Mouse (Mus musculus): ENCODE measurements at regions not wholly inside any gene's neighbourhood (a gene's known extent, or its start where the extent isn't known, plus 50 kb on each side); places are given as distances from the start of the nearest gene placed in this dataset.
A peak's percentile ranks its signal among the peaks of the same experiment; 100 is the strongest.

DNA sequence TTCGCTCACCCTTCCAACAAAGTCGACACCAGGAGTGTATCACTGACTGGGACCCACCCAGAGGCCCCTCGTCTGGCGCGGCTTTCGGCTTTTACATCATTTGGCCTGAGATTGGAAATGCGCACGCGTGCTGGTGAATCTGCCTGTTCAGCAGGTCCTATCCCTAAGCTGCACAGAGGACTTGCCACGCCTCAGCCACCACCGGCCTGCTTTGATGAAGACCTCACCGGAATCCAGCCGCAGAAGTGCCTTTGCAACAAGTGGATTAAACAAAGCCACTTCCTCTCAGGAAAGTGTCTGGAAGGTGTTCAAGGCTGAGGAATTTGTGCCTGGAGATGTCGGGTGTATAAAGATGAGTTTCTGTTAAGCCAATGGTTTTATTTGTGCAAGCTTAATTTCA lies 143.3 kb upstream of the Zc3h12a start:
- peak; percentile 41 for DNase-seq (ENCODE audit: low read depth, low spot score)

DNA sequence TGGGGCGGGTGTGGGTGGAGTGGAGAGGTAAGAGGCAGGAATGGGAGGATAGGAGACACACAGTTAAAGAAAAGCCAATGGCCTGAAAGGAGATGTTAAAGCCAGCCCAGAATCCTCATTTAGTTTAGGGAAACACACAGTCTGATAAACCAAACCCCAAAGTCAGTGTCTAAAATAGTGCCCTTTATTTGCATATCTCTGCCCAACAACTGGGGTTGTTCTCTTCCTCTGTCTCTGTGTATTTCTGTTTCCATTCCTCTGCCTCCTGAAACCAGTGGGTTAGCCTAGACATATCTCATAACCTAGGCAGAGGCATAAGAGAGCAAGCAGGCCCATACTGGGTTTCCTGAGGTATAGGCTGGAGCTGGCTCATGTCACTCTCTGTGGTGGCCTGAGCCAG lies 138.6 kb upstream of the Zc3h12a start:
- DNase-seq (ENCODE audit: low read depth, low spot score): no peak

DNA sequence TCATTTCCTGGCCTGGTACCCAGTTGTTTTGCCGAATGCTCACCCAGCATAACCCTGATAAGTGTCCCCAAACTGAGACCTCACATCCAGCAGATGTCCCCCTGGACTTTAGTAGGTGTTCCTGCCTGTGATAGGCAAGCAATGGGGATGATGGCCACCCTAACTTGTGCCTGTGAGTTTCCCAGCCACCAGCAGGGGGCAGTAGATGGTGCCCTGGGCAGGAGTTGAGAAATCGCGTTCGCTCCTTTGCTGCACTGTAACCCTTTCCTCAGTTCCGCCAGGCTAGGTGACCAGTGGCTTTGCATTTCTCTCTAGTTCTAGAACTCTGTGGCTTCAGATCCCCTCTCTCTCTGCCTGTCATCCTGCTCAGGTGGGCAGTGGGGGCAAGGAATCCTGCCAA lies 137.9 kb upstream of the Zc3h12a start:
- DNase-seq (ENCODE audit: low read depth, low spot score): peak; percentile 80

- no peak for DNase-seq (ENCODE audit: low read depth, low spot score)
Observed at GRCm38 (mm10) chr4:125265065-125265464, 137.4 kb upstream of the Zc3h12a start.

GRCm38 (mm10) chr4:125261547-125261946 lies 133.9 kb upstream of the Zc3h12a start:
- DNase-seq (ENCODE audit: low read depth, low spot score): no peak

DNA sequence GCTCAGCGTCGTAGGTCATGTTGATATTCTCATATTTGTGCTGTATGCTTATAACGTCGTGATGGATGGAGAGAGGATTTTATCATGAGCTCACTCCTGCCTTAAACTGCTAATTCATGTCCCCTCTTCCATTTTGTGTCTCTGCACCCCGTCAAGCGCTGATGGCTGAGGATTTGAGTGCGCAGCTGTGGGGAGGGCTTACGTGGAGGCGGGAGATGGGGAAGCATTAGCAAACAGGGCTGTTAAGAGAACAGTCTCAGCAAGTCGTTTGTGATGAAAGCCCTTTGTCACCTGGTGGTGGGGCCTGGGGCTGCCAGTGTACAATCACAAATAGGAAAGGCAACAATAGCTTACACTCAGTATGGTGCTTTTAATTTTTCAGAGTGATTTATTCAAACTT lies 131.7 kb upstream of the Zc3h12a start:
- no peak for DNase-seq (ENCODE audit: low read depth, low spot score)

GRCm38 (mm10) chr4:125257916-125258315 lies 130.3 kb upstream of the Zc3h12a start:
- DNase-seq (ENCODE audit: low read depth, low spot score): no peak

- peak; percentile 56 for DNase-seq (ENCODE audit: low read depth, low spot score)
Observed at GRCm38 (mm10) chr4:125253161-125253560, 125.5 kb upstream of the Zc3h12a start.

- DNase-seq (ENCODE audit: low read depth, low spot score): no peak
Observed at GRCm38 (mm10) chr4:125252228-125252627, 124.6 kb upstream of the Zc3h12a start.

GRCm38 (mm10) chr4:125249061-125249460 lies 121.4 kb upstream of the Zc3h12a start:
- no peak for DNase-seq (ENCODE audit: low read depth, low spot score)

DNA sequence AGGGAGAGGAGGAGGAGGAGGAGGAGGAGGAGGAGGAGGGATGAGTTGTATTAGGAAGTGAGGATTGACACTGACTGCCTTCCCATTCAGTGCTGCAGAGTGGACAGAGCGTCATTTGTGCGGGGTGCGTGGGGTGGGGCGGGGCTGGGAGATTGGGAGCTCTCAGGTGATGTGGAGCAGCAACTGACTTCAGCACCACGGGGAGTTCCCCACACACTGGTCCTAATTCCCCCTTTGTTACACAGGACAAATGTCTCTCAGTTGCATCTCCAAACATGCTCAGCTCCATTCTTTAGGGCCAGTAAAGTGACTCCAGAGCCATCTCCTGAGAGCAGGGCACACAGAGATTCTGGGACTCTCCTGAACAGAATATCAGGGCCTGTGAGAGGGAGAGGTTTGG lies 118.5 kb upstream of the Zc3h12a start:
- DNase-seq (ENCODE audit: low read depth, low spot score): peak; percentile 52

GRCm38 (mm10) chr4:125242512-125242911 lies 114.9 kb upstream of the Zc3h12a start:
- DNase-seq (ENCODE audit: low read depth, low spot score): no peak

- no peak for DNase-seq (ENCODE audit: low read depth, low spot score)
Observed at GRCm38 (mm10) chr4:125241577-125242262, 114.1 kb upstream of the Zc3h12a start.

DNA sequence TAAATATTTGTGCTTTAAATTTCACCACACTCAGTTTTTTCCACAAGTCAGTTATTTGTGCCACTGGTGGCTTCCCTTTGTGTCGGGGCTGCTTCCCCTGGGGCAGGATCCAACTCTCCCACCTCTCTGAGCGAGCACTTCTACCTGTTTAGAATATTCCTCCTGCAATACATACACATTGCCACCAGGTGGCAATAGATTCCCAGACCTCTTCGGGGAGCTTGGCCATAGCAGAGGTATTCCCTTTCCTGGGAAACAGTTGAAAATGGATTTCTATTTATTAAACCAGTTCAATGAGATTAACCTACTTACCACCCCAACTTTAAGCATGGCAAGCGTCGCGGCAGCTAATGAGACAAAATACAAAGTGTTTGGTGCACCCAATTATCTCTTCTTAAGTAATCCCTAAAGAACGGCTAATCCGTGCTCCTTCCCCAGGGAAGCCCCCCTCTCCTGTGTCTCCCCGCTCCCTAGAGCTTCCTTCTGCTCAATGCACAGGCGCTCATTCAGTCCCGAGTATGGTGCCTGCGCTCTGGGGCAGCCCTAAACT lies 104.1 kb upstream of the Zc3h12a start:
- DNase-seq (ENCODE audit: low read depth, low spot score): peak; percentile 81

GRCm38 (mm10) chr4:125227194-125227593 lies 99.6 kb upstream of the Zc3h12a start:
- peak; percentile 30 for DNase-seq (ENCODE audit: low read depth, low spot score)

GRCm38 (mm10) chr4:125222922-125223321 lies 95.3 kb upstream of the Zc3h12a start:
- DNase-seq (ENCODE audit: low read depth, low spot score): no peak

- DNase-seq (ENCODE audit: low read depth, low spot score): peak; percentile 97
Observed at GRCm38 (mm10) chr4:125220314-125220713, 92.7 kb upstream of the Zc3h12a start.

GRCm38 (mm10) chr4:125219209-125219608 lies 91.6 kb upstream of the Zc3h12a start:
- peak; percentile 83 for DNase-seq (ENCODE audit: low read depth, low spot score)

GRCm38 (mm10) chr4:125214306-125214705 lies 86.7 kb upstream of the Zc3h12a start:
- no peak for DNase-seq (ENCODE audit: low read depth, low spot score)

GRCm38 (mm10) chr4:125212176-125212530 lies 84.5 kb upstream of the Zc3h12a start:
- DNase-seq (ENCODE audit: low read depth, low spot score): no peak

GRCm38 (mm10) chr4:125211459-125212175 lies 84.0 kb upstream of the Zc3h12a start:
- DNase-seq (ENCODE audit: low read depth, low spot score): no peak

GRCm38 (mm10) chr4:125210719-125211118 lies 83.1 kb upstream of the Zc3h12a start:
- no peak for DNase-seq (ENCODE audit: low read depth, low spot score)
